Comparison of ENCODE assay signal across 9 mouse cellular contexts in the genomic region with DNA sequence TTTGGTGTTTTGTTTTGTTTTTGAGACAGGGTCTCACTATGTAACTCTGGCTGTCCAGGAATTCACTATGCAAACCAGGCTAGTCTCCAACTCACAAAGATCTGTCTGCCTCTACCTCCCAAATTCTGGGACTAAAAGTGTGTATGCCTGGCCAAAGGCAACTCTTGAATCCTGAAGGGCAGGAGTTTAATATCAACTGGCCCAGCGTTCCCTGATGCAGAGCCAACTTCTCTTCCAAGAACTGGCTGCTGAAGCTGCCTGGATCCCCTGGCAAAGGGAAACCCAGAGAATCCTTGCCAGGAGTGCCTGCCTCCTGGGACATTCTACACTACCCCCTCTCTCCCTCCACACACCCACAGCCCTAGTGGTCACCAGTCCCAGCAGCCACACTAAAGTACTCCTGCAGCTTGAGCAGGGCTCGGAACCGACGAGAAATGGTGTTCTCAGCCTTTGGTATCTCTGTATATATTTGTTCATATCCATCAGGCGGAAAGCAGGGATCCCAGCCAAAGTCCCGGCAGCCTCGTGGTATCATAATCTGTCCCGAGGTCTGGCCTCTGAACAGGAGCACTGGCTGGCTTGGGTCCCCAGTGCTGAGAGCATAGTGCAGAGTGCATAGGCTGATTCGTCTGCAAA. TPM values are rescaled to one million over a fixed set of nuclear protein-coding genes. Genes with fewer than 3 reads are reported as not detected.
DNase-seq lines count a peak whose midpoint lies in the region; TF ChIP-seq lines count a peak whose summit lies in the region.
"Had no signal": no experiment of that assay in that cellular context is flagged by ENCODE, and none has a peak within 500 bp of the region (broad histone marks: within the 10 kb centered on the region; RNA-seq: fewer than 3 reads in every experiment).

No protein-coding gene starts in this region.

- no peak for TF ChIP-seq CTCF in brain, embryonic 14.5 days (IDR thresholded peaks at IDR 0.05; ENCODE audit: borderline replicate concordance, extremely low read depth, insufficient read depth, insufficient read length)
- no peak for TF ChIP-seq CTCF in gastrocnemius, adult 2 months (IDR thresholded peaks at IDR 0.05)

- H3K4me3 ChIP-seq in gastrocnemius, adult 2 months = peak overlapping the region; percentile 60
- H3K4me3 ChIP-seq: megakaryocyte, embryonic 14.5 days had no signal

- TF ChIP-seq POLR2A in brain, embryonic 14.5 days (IDR thresholded peaks at IDR 0.05; ENCODE audit: borderline replicate concordance, extremely low read depth, insufficient read depth, insufficient read length, poor library complexity, severe bottlenecking) = no peak

- H3K27ac ChIP-seq in gastrocnemius, adult 2 months = peak overlapping the region; percentile 84

- peak; percentile 38 for DNase-seq in layer of hippocampus, adult 11-12 months (ENCODE audit: low spot score)
- no peak for DNase-seq in layer of hippocampus, adult 9-10 months (ENCODE audit: low spot score)
- peak; percentile 73 for DNase-seq in brain, embryonic 14.5 days (ENCODE audit: low read depth)
- peak; percentile 89 for DNase-seq in gastrocnemius, adult 2 months
- DNase-seq in kidney, postnatal 14 days = peak; percentile 73
- DNase-seq in ovary, adult 18-20 months (ENCODE audit: low spot score) = peak; percentile 41
- no peak for DNase-seq in embryo, embryonic 10 days (ENCODE audit: low spot score)
- DNase-seq in thymus, postnatal 4 days = no peak

- intact Hi-C loops in gastrocnemius, adult 2 months (cut with DNase I) = no loop called here

RNA-seq across cellular contexts. Expression of a gene that starts 37.8 kb away (rescaled TPM):
- polyA plus RNA-seq in brain, embryonic 14.5 days (2012; rRNA removed) = 0.19 and 1.00 TPM in 2 replicates
- total RNA-seq in gastrocnemius, adult 2 months (2021) = 10 to 100 TPM in 1 of 2 experiments, 1 to 10 TPM in 1; 8.2 to 13.7 TPM

Comparison
In these comparisons a context has a peak if more than half of its experiments do, and no peak if none do; other contexts are left out.
1. DNase-seq: peak in layer of hippocampus, adult 11-12 months (single experiment), brain, embryonic 14.5 days (single experiment), gastrocnemius, adult 2 months (single experiment), kidney, postnatal 14 days (single experiment) and ovary, adult 18-20 months (single experiment); none in layer of hippocampus, adult 9-10 months (single experiment), embryo, embryonic 10 days (single experiment) and thymus, postnatal 4 days (single experiment).